Mouse (Mus musculus) kidney, postnatal 10 days (tissue): ENCODE measurements around the gene Smim24.

Source experiments
- DNase-seq: peaks from one replicate; pipeline ENCODE4 v3.0.0; 2021; ENCODE audit warnings: mixed read lengths

Gene Smim24

DNA sequence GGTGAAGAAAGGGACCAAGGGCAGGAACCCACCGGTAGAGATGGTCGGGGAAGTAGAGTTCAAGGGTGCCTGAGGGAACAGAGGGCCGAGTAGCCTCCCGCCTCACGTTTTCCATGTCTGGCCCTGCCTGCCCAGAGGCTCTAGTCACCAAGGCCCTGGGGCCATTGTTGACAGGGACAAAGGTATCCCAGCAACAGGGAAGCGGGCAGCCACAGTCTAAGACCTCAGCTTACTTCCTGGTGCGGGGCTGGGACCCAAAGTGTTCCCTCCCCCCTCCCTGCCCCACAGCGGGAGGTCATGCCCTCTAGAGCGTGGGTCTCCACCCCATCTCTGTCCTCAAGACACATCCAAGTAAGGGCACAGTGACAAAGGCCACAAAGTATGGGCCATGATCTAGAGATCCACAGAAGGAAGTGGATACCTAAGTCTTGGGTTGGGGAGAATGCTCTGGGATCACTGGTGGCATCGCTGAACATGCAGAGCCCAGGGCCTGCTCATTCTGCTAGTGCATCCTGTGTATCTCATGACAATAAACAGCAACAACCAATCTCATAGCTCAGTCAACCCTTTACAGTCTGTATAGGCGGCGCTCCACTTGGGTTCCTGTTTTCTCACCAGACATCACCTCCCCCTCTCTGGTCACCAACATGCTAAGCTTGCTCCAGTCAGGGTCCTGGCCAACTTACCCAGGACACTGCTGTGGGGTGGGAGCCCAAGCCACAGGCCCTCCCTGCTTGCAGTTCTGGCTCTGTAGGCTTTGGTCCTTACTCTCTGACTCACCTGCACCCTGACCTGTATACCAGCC lies 27.0 kb upstream of the Smim24 start, which contains the start of gene 4930404N11Rik:
4930404N11Rik (minus strand) TSS at position 145 of the 805 bp plus-strand sequence.
- no peak for DNase-seq

DNA sequence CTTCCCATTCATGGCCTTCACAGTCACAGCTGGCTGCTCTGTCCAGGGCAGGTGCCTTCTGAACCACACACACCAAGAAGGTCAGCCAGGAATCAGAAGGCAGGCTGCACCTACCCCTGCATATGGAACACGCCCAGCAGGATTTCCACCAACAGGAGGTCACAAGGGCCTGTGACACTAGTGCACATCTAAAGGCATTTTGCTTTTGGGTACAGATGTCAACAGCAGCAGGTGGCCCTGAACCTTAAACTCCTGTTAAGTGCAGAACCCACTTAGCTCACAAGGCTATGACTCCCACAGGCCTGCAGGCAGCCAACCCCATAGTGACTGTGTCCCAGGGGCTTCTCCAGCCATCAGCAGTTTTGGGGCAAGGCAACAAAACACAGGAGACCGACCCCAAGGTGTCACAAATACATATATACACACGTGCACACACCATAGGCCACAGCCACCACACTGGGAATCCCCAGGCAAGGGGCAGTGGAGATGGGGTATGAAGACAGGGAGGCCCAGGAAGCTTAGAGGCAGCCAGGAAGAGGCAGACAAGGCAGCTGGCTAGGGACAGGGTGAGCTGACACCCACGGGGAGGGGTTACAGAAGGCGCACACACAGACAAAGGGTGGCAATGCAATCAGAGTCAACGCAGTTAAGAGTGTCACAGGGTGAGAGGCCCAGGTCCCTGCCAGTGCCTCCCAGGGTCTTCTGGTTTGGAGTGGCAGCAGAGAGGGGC lies 26.2 kb upstream of the Smim24 start:
- DNase-seq, result no peak

DNA sequence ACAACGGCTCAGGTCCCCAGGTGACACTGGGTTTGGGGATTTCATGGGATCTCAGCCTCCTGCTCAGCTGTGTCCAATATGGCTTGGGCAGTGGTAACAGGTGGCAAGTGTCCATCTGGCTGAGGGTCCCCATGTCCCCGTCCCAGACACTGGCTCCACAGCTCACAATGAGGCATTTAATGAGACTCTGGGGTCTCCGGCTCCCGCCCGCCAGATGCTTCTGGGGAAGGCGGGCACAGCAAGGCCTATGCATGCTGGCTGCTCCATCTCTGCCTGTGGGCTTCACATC lies 25.7 kb upstream of the Smim24 start:
- no peak for DNase-seq

- DNase-seq, result no peak
Measured at GRCm38 (mm10) chr10:81375322-81375721, 17.5 kb upstream of the Smim24 start.

DNA sequence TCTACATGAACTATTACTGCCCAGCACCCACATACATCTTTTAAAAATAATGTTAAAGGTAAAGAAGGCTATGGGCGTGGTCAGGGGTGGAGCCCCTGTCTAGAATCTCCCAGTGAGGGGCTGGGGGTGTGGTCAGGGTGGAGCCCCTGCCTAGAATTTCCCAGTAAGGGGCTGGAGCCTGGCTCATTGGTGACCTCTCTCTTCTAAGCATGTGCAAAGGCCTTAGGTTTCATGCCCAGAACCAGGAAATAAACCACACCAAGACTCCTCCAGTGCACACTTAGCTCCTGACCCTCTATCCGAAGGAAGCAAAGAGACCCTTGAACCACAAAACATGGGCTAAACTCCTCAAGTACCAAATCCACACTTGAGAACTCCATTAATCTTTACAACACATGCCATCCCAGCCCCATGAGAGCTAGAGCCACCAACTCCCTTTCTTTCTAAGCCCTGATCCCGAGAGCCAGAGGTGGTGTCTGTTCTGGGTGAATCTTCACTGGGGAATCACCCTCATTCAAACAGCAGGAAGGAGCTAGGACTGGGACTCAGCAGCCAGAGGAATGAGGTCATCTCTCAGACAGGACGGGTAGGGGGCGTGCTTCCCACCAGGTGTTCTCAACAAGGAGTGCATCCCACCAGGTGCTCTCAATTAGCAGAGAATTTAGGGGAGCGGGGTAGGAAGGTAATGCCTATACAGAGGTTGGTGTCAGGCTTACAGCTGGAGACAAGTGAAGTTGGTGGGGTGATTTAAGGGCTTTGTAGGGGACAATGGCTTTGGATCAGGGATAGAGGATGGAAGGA lies 16.1 kb upstream of the Smim24 start:
- DNase-seq, result no peak

DNA sequence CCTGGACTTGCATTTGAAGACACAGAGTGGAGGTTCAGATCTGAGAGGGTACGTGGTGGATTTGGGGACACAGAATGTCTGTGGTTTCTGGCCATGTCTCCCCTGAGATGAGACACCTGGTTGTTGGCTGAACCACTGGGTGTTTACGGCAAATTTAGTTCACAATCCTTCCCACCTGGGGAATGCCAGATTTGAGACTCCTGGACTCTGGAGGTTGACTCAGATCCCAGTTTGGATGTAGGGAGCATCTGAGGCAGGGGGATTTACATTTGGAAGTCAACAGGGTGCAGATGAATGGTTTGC lies 15.5 kb upstream of the Smim24 start:
- DNase-seq, result no peak

GRCm38 (mm10) chr10:81377793-81378552 lies 14.9 kb upstream of the Smim24 start, which contains the start of gene Fzr1:
Gene Fzr1 (minus strand): TSS chr10:81378516.
- DNase-seq, result no peak

DNA sequence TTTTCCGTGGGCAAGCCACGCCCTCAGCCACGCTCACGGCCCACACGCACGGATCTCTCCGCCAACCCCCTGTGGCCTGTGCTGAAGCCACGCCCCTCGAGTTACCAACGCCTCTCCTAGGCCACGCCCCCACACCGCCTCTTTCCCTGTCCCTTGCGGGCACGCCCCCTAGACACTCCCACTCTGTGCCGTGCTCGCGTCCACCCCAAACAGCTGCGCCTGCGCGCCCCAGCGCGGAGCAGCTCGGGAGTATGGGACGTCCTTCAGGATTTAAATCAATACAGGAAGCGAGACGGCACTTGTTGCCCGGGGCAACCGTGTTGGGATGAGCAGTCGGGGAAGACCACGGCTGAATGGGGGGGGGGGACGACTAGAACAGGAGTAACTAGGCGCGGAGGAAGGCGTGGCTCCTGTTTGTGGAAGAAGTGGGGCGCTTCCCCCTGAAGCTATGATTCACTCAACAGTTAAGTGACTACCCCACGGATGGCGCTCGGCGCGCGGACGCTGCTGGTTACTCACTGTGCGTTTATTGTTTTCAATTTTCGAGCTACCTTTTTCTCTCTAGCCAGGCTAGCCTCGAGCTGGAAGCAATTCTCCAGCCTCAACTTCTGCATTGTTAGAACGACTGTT lies 14.2 kb upstream of the Smim24 start:
- peak; percentile 100 for DNase-seq

DNA sequence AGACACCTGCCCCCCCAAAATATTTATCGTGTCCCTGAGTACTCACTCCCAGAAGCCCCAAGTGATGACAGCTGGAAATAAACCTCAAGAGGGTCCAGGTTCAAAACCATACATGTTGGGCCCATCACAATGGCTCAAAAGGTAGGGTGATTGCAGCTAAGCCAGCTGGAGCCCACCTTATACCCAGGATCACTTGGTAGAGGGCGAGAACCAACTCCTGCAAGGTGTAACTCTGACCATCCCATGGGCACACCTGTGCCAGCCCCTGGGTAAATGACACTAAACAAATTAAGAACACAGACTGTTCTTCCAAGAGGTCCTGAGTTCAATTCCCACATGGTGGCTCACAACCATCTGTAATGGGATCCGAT lies 13.7 kb upstream of the Smim24 start:
- no peak for DNase-seq

DNA sequence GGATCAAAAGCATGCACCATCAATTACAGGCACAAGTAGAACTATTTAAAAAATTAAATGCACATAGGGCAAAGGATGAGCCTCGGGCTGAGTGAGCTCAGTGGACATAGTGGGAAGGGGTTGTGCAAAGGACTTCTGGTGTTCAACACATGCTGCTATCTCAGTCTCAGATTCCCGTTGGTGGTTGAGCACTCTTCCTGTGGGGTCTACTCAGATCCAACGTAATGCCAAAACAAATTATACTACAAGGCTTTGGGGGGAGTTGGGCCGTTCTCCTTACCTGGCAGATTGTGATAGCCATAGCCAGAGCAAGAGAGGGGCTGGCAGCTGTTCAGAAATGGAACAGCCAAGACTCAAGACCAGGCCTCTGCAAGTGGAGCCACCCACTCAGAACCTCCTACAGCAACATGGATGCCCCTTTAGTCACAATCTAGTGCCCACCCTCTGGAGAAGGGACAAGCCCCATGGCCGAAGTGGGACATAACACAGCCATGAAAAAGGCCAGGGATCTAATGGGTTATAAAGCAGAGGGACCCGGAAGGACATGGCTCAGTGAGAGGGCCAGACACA lies 13.0 kb upstream of the Smim24 start:
- no peak for DNase-seq

GRCm38 (mm10) chr10:81382039-81382438 lies 10.8 kb upstream of the Smim24 start:
- peak; percentile 68 for DNase-seq

DNA sequence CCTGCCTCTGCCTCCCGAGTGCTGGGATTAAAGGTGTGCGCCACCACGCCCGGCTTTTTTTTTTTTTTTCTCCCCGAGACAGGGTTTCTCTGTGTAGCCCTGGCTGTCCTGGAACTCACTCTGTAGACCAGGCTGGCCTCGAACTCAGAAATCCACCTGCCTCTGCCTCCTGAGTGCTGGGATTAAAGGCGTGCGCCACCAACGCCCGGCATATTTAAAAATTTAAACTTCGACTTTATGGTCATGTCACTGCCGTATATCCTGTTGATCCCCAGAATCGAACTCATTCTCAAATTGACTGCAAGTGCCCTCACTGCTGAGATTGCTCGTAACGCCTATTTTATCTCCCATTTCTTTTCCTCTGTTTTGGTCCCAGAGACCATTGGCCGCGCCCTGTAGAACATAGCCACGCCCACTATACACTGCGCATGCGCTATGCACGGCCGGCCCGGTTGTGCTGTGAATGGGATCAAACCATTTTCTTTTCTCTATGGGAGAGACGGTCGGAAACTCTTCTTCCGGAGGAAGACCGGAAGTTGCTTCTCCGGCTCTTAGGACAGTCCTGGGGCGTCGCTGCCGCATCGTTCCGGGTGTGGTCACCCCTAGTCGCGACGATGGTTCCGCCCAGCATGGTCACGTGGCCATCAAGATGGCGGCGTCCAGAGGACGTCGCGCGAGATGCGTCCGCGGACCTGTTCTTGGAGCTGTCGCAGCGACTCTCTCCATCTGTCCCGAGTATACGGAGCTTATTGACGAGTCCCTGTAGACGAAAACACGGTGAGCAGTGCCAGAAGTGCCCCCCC lies 8.8 kb upstream of the Smim24 start, which contains the start of the genes Dohh and Gm48551:
Dohh (plus strand) TSS at position 627 of the 803 bp plus-strand sequence.
Gm48551 (plus strand) TSS at position 665 of the 803 bp plus-strand sequence.
- DNase-seq, result peak; percentile 100

DNA sequence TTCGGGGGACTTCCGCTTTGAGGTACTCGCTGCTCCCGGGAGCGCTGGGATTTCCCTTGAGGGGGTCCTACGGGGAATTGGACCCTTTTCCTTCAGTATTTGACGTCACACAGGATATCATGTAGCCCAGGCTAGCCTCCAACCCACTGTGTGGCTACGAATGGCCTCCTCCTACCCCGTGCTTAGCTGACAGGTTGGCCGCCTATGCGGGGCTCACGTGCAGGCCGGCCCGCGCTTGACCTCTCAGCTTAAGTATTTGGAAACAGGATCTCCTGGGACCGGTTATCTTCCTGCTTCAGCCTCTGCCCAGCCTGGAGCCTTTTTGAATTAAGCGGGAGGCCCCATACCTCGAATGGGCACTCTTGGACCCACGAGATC lies 8.3 kb upstream of the Smim24 start:
- no peak for DNase-seq

GRCm38 (mm10) chr10:81385603-81386306 lies 7.1 kb upstream of the Smim24 start:
- DNase-seq, result no peak

- DNase-seq, result no peak
Measured at GRCm38 (mm10) chr10:81387716-81388115, 5.1 kb upstream of the Smim24 start.

- no peak for DNase-seq
Measured at GRCm38 (mm10) chr10:81388505-81389055, 4.3 kb upstream of the Smim24 start, which contains the start of gene Gm48552. Gene Gm48552 (plus strand): TSS chr10:81389005.

- peak; percentile 73 for DNase-seq
Measured at GRCm38 (mm10) chr10:81389373-81389772, 3.5 kb upstream of the Smim24 start.

DNA sequence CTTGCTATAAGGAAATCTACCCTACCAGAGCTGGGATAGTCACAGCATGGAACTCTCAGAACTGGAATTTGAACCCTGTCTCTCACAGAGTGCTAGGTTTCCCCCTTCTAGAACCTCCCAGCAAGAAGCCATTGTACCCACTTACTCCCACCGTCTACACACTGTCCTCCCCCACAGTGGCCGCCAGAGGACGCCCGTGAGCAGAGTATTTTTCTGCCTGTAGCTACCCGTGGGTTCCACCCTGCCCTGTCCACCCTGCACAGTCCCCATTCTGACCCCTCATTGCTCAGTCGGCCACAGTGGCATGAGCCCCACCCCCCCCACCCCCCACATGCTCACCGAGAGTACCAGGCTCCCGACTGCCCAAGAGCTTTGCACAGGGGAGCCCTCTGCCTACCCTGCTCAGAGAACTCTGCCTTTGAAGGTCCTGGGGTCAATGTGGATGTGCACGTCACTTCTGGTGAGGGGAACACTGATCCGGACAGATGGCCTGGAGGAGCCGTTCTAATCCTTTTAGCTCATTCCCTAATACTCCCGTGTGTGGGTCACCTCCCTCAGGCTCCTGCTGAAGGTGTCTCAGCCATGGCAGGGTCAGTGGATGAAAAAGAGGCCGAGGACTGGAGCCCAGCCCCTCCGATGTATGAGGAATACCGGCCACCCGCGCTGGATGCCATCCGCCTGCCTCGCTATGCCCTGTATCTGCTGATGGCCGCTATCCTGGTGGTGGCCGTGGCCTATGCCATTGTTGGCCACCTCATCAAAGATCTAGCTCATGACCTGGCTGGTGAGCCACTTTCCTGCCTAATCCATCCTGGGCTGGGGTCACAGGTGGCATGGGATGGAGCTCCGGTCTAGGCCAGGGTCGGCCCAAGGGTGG lies 2.8 kb upstream of the Smim24 start:
- peak; percentile 86 for DNase-seq

DNA sequence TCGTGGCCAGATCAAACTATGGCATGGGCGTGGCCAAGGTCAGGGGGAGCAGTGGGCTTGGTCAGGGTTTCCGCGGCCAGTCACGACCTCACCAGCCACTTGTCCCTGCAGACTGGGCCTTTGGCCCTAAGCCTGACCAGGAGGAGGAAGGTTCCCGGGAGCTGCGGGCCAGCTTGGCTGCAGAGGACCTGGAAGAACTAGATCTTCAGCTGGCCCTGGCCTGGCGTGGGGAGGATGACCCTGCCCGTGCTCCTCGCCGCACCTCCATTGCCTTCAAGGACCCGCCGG lies 2.2 kb upstream of the Smim24 start:
- DNase-seq, result no peak
